Mouse (Mus musculus) liver, embryonic 14.5 days (tissue): ENCODE data around the gene 4930502E18Rik.

Experiments used
- CTCF ChIP-seq: IDR thresholded peaks from 2 replicates; pipeline ENCODE4 v1.5.1; 2016; ENCODE audit warnings: antibody characterized with exemption, low read depth, control low read depth
- EP300 ChIP-seq: IDR thresholded peaks from 2 replicates; pipeline ENCODE4 v1.6.1; 2016; ENCODE audit warnings: antibody characterized with exemption, low read depth

GRCm38 (mm10) chrX:53724596-53724995 lies at the start of gene 4930502E18Rik:
- TF ChIP-seq CTCF (no peak), EP300 (no peak)
